Mouse (Mus musculus) ES-Bruce4 (cell line): ENCODE results near the gene Palm2. TPM values are rescaled to one million over a fixed set of nuclear protein-coding genes. Genes with fewer than 3 reads are reported as not detected.

Experiments
- H3K27ac ChIP-seq: 2 replicates; pipeline ENCODE4 v1.5.1; 2012; ENCODE audit warnings: low read length, inconsistent platforms; ENCODE audit not compliant: insufficient read depth
- H3K27me3 ChIP-seq: 2 replicates; pipeline ENCODE4 v1.6.1; 2012; ENCODE audit warnings: mild to moderate bottlenecking, low read length, inconsistent platforms; ENCODE audit not compliant: control insufficient read depth, poor library complexity, insufficient read depth, severe bottlenecking
- H3K36me3 ChIP-seq: 2 replicates; pipeline ENCODE4 v1.6.1; 2012; ENCODE audit warnings: inconsistent platforms, mild to moderate bottlenecking, low read length, moderate library complexity; ENCODE audit not compliant: control insufficient read depth, poor library complexity, insufficient read depth, severe bottlenecking
- H3K4me1 ChIP-seq: one replicate; pipeline ENCODE4 v1.8.1; 2011; ENCODE audit warnings: low read length; ENCODE audit not compliant: control insufficient read depth, insufficient read depth
- H3K4me3 ChIP-seq: 2 replicates; pipeline ENCODE4 v1.5.1; 2011; ENCODE audit warnings: low read depth, mild to moderate bottlenecking, low read length
- H3K9ac ChIP-seq: 2 replicates; pipeline ENCODE4 v1.6.1; 2012; ENCODE audit warnings: low read depth, mild to moderate bottlenecking, inconsistent platforms; ENCODE audit not compliant: poor library complexity, severe bottlenecking
- H3K9me3 ChIP-seq: replicated peaks from 2 replicates; pipeline ENCODE4 v1.6.1; 2012; ENCODE audit warnings: mild to moderate bottlenecking, low read length, inconsistent platforms; ENCODE audit not compliant: control insufficient read depth, poor library complexity, insufficient read depth, severe bottlenecking
- CTCF ChIP-seq: IDR thresholded peaks from one replicate; pipeline ENCODE4 v1.8.1; 2011; ENCODE audit warnings: low read depth, low read length
- EP300 ChIP-seq: IDR thresholded peaks from 2 replicates; pipeline ENCODE4 v1.6.1; 2011; ENCODE audit warnings: low read depth, low read length; ENCODE audit not compliant: insufficient read depth
- POLR2A ChIP-seq: IDR thresholded peaks from one replicate; pipeline ENCODE4 v1.8.1; 2011; ENCODE audit warnings: low read length; ENCODE audit not compliant: insufficient read depth
- polyA plus RNA-seq: library from polyadenylated mRNA; stranded (reverse); fragments of >200 nt; gene quantifications from 2 replicates; pipeline ENCODE4 v1.2.4, GENCODE M21; 2011; ENCODE audit warnings: low read depth; ENCODE audit not compliant: missing spikeins, insufficient read depth, insufficient read length

Palm2 gene
- polyA plus RNA-seq, 1 experiment = 3.4 TPM

DNA sequence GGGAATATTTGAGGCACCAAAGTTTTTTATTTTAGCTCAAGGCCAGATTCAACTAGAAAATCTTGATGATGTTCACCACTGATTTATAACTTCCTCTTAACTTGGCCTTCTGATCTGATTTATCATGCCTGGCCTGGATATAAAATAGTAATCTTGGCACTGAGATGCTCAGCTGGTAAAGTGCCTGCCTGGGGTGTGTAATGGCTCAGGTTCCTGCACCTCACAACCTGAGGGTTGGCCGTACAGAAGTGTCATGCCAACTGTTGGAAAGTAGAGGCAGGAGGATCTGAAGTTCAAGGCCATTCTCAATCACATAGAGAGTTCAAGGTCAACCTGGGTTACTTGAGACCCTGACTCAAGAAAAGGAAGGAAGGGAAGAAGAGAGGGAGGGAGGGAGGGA is 191.3 kb downstream of the Palm2 start:
- no peak overlapping the region for H3K4me3 ChIP-seq
- no peaks in the 10 kb centered on the region for H3K4me1 ChIP-seq
- no peaks in the 10 kb centered on the region for H3K36me3 ChIP-seq
- no peak for TF ChIP-seq POLR2A
- TF ChIP-seq EP300 = no peak
- no peak for TF ChIP-seq CTCF
- H3K27me3 ChIP-seq = no peaks in the 10 kb centered on the region
- no peak overlapping the region for H3K9ac ChIP-seq
- no peaks in the 10 kb centered on the region for H3K9me3 ChIP-seq
- H3K27ac ChIP-seq = no peak overlapping the region

- no peaks in the 10 kb centered on the region for H3K4me1 ChIP-seq
- H3K4me3 ChIP-seq = no peak overlapping the region
- TF ChIP-seq CTCF (no peak), EP300 (no peak), POLR2A (no peak)
- no peak overlapping the region for H3K27ac ChIP-seq
- no peak overlapping the region for H3K9ac ChIP-seq
- H3K9me3 ChIP-seq = no peaks in the 10 kb centered on the region
- H3K27me3 ChIP-seq = no peaks in the 10 kb centered on the region
- no peaks in the 10 kb centered on the region for H3K36me3 ChIP-seq
Measured at GRCm38 (mm10) chr4:57625756-57626155, 191.7 kb downstream of the Palm2 start.

- H3K4me1 ChIP-seq = no peaks in the 10 kb centered on the region
- TF ChIP-seq EP300 = no peak
- TF ChIP-seq POLR2A = no peak
- TF ChIP-seq CTCF = no peak
Measured at GRCm38 (mm10) chr4:57626921-57627320, 192.9 kb downstream of the Palm2 start.

GRCm38 (mm10) chr4:57632386-57632785 is 198.3 kb downstream of the Palm2 start:
- Histone ChIP-seq H3K9me3 (no peaks in the 10 kb centered on the region), H3K4me3 (no peak overlapping the region), H3K27me3 (no peaks in the 10 kb centered on the region)

More at GRCm38 (mm10) chr4:57626921-57627320, 192.9 kb downstream of the Palm2 start:
- Histone ChIP-seq H3K36me3 (no peaks in the 10 kb centered on the region), H3K9me3 (no peaks in the 10 kb centered on the region), H3K27ac (no peak overlapping the region), H3K4me3 (no peak overlapping the region), H3K9ac (no peak overlapping the region), H3K27me3 (no peaks in the 10 kb centered on the region)

GRCm38 (mm10) chr4:57633052-57633451 is 199.0 kb downstream of the Palm2 start:
- TF ChIP-seq POLR2A (no peak), EP300 (no peak), CTCF (no peak)
- H3K4me1 ChIP-seq = no peaks in the 10 kb centered on the region
- no peaks in the 10 kb centered on the region for H3K9me3 ChIP-seq
- no peaks in the 10 kb centered on the region for H3K27me3 ChIP-seq
- no peak overlapping the region for H3K4me3 ChIP-seq
- H3K9ac ChIP-seq = no peak overlapping the region
- H3K27ac ChIP-seq = no peak overlapping the region
- H3K36me3 ChIP-seq = no peaks in the 10 kb centered on the region

More at GRCm38 (mm10) chr4:57632386-57632785, 198.3 kb downstream of the Palm2 start:
- Histone ChIP-seq H3K9ac (no peak overlapping the region), H3K27ac (no peak overlapping the region), H3K36me3 (no peaks in the 10 kb centered on the region), H3K4me1 (no peaks in the 10 kb centered on the region)
- TF ChIP-seq EP300 (no peak), POLR2A (no peak), CTCF (no peak)

- H3K9me3 ChIP-seq = no peaks in the 10 kb centered on the region
Measured at GRCm38 (mm10) chr4:57634956-57635355, 200.9 kb downstream of the Palm2 start.

More at GRCm38 (mm10) chr4:57634956-57635355, 200.9 kb downstream of the Palm2 start:
- H3K4me3 ChIP-seq = no peak overlapping the region
- H3K27me3 ChIP-seq = no peaks in the 10 kb centered on the region
- no peak overlapping the region for H3K27ac ChIP-seq
- no peak for TF ChIP-seq POLR2A
- TF ChIP-seq EP300 = no peak
- TF ChIP-seq CTCF = no peak
- no peaks in the 10 kb centered on the region for H3K36me3 ChIP-seq
- H3K9ac ChIP-seq = no peak overlapping the region
- no peaks in the 10 kb centered on the region for H3K4me1 ChIP-seq
